Mouse (Mus musculus): ENCODE results near the gene Ddb1. TPM values are rescaled to one million over a fixed set of nuclear protein-coding genes. Genes with fewer than 3 reads are reported as not detected.

Ddb1 gene
- total RNA-seq, 2 experiments from 2014 or later = 272 to 288 TPM

DNA sequence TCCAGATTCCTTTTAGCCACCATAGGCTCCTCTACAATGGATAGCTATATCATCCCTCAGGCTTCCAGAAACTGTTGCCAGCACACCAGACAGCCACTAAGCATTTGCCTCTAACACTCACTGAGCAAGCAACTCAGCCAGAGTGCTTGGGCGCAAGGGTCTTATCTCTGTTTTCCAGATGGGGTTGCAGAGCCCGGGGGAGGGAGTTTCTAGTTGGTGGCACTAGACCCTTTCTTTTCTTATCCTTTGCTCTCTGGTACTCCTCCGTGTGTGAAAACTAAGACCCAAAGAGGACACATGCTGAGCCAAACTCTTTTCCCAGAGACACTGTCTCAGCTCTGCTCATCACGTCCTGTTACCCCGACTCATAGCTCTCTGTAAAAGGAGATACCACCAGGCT lies 56.2 kb downstream of the Ddb1 start:
- no peak for DNase-seq

DNA sequence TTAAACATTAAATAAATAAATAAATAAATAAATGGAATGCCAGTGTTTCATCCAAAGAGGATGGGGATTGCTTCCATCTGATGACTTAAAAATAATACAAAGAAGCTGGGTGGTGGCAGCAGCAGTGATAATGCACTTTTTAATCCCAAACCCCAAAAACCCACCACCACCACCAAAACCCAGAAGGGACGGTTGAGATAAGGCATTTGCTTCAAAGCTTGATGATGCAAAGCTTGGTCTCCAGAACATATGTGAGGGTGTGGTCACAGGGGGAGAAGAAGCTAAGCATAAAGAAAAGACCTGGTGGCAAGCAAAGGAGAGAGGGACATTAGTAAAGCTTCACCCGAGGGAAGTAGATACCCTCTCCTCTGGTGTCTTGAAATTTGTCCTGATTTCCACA lies 56.8 kb downstream of the Ddb1 start:
- DNase-seq = no peak

DNA sequence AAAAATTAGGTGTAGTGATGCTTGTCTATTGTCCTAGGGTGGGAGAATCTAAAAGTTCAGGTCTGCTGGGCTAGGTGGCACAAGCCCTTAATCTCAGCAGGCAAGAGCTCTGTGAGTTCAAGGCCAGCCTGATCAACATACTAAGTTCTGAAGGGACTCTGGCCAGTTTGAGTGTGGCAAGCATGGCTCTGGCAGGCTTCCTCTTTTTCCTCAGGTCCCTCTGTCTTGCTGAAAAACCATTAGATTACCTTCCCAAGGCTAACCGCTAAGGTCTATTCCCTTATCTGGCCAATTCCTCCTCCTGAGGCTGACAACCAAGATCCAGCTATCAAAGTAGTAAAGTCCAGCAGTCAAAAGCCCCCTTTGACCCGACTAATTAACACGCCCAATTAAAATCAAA lies 57.5 kb downstream of the Ddb1 start:
- no peak for DNase-seq

- DNase-seq = no peak
Observed at GRCm38 (mm10) chr19:10665093-10665492, 60.0 kb downstream of the Ddb1 start.

- peak; percentile 67 to 77 for DNase-seq
Observed at GRCm38 (mm10) chr19:10665499-10665898, 60.4 kb downstream of the Ddb1 start.

DNA sequence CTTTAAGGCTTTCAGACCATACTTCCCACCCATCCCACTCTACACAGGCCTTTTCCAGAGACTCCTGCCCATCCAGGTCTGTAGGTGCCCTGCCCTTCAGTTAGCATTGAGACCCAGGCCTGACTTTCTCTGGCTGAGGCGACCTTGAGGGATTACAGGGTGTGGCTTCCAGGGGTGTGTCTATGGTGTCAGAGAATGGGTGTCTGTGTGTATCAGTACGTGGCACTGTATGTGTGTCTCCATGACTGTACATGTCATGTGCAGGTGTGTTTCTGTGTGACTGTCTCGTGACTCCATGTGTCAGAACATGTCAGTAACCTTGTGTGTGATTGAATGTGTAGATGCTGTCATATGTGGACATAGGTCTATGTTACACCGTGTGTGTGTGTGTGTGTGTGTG lies 66.2 kb downstream of the Ddb1 start:
- DNase-seq = no peak

DNA sequence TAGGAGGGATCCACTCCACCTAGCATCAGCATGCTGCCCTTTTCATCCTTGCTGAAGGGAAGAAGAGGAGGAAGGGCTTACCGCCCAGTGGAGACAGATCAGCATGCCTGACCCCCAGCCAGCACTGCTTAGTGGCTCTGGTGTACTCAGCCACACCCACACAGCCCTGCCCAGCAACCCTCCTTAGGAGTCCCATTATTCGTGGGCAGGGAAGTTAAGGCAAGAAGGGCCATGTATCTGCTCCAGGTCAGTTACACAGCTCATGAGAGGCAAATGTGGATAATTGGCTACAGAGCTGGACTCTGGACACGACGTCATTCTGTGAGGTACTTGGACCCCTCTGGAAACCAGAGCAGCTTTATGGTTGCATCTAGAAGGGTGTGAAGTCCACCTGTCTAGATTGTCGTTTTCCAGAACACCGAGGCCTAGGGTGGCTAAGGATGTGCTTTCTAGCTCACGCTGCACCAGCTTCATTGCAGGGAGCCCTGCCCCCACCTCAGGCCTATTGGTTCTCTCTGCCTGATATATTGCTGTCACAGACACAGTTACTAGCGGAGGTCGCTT lies 66.8 kb downstream of the Ddb1 start:
- no peak for DNase-seq

DNA sequence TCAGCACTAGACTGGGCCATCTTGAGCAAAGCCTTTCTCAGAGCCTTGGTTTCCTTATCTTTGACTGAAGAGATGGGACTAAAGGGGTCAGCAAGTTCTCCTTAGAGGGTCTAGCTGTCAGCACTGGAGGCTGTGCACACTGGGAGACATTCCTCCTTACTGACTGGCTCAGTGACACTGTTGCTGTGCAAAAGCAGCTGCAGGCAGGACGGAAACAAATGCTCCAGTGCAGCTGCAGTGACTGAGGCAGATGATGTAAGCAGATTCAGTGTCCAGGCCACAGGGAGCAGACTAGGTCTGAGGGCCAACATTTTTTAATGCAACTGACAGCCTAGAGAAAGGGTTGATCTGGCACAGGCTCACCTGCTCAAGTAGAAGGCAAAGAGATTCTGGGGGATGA lies 68.1 kb downstream of the Ddb1 start:
- no peak for DNase-seq

GRCm38 (mm10) chr19:10676656-10677055 lies 71.5 kb downstream of the Ddb1 start:
- no peak for DNase-seq

DNA sequence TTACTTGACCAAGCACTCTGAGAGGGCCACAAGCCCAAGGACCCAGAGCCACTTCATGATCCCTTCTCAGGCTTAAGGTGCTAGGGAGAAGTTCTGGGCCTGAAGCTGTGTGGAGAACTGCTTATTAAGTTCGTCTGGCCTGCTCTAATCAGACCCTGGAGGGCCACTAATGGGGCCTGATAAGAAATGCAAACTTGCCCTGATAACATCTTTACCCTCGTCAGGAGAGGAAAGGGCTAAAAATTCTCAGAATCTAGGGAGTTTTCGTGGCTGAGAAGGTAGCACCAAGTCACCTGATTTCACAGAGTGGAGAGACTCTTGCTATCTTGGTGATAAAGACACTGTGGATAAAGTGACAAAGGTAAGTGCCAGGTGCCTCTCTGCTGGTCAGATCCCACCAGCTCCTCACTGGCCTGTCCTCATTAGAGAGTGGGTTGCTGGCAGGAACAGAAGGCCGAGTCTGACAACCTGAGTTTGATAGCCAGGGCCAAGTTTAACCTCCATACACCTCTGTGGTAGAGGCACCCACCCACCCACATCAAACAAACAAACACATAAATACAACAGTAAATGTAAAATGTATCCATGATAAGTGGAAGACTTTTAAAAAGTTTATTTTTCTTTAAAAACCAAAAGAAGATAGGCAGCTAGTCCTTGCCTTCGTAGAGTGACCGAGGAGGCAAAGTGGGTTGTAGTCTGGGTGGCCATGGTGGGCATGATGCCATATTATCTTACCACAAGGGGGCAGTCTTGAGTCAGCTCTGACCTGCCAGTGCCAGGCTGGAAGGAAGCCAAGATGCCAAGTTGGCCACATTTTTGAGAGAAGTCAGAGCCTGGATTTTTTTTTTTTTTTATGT lies 73.0 kb downstream of the Ddb1 start, which contains the start of gene Pga5:
Gene Pga5 (minus strand): TSS at position 157 of the 857 bp plus-strand sequence.
- DNase-seq = peak; percentile 86 to 87

DNA sequence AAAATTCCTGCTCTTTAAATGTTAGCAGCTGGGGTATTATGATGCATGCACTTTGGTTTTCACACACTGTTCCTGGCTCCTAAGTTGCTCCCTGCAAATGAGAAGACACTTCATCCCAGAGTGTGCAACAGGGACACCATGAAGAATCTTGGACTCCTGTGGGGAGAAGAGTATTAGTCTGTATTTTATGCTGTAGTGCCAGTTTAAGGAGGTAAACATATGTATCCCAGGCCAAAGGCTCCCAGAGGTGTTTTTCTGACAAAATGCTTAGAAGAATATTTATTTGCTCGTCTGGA lies 73.6 kb downstream of the Ddb1 start:
- DNase-seq = no peak

Other genes starting within 250 kb of the Ddb1 start
- gene Syt7, start 216.2 kb upstream of the Ddb1 start, total RNA-seq (2021) = 10 to 100 TPM; 17.7 to 29.8 TPM
- gene Lrrc10b, start 147.9 kb upstream of the Ddb1 start, total RNA-seq (2021) = 1 to 10 TPM; 3.5 to 6.2 TPM
- under 1 TPM; 0.63 to 0.93 TPM for gene Ppp1r32, start 122.4 kb upstream of the Ddb1 start, total RNA-seq (2021)
- 10 to 100 TPM; 42.0 to 55.1 TPM for gene Cpsf7, start 80.1 kb upstream of the Ddb1 start, total RNA-seq (2021)
- gene Sdhaf2, start 79.2 kb upstream of the Ddb1 start, total RNA-seq (2021) = 10 to 100 TPM; 61.6 to 63.5 TPM
- gene Tmem216, start 49.1 kb upstream of the Ddb1 start, total RNA-seq (2021) = 10 to 100 TPM; 15.9 to 21.5 TPM
- gene Cyb561a3, start 28.2 kb upstream of the Ddb1 start, total RNA-seq (2021) = 10 to 100 TPM; 17.8 to 21.7 TPM
- 1 to 10 TPM; 8.2 to 8.6 TPM for gene Tmem138, start 28.0 kb upstream of the Ddb1 start, total RNA-seq (2021)
- gene Tkfc, start 327 bp downstream of the Ddb1 start, total RNA-seq (2021) = 10 to 100 TPM; 18.0 to 20.7 TPM
- gene Vwce, start 28.9 kb downstream of the Ddb1 start, total RNA-seq (2021) = under 1 TPM; 0.26 to 0.60 TPM
- gene Pga5, start 72.7 kb downstream of the Ddb1 start, total RNA-seq (2021) = not detected
- gene Vps37c, start 83.4 kb downstream of the Ddb1 start, total RNA-seq (2021) = 10 to 100 TPM; 21.1 to 30.5 TPM
- under 1 TPM in 1 of 2 experiments, not detected in 1; 0.20 TPM for gene Cd5, start 133.7 kb downstream of the Ddb1 start, total RNA-seq (2021)
- under 1 TPM in 1 of 2 experiments, not detected in 1; 0.17 TPM for gene Cd6, start 224.7 kb downstream of the Ddb1 start, total RNA-seq (2021)
- 1 to 10 TPM; 3.2 to 4.0 TPM for gene Slc15a3, start 234.4 kb downstream of the Ddb1 start, total RNA-seq (2021)